Mouse (Mus musculus) ES-E14 (cell line): ENCODE data around the gene Krtap9-5. TPM values are rescaled to one million over a fixed set of nuclear protein-coding genes. Genes with fewer than 3 reads are reported as not detected.

Experiments used
- DNase-seq: peaks from one replicate; pipeline ENCODE4 v3.0.0-alpha.2; 2013; ENCODE audit warnings: low read depth, low spot score
- H3K27ac ChIP-seq: 2 replicates; pipeline ENCODE4 v1.5.1; 2012; ENCODE audit warnings: low read depth, mild to moderate bottlenecking, low read length, moderate library complexity, mixed read lengths; ENCODE audit not compliant: poor library complexity, insufficient read depth, severe bottlenecking
- H3K36me3 ChIP-seq: 2 replicates; pipeline ENCODE4 v1.6.1; 2012; ENCODE audit warnings: mild to moderate bottlenecking, low read length, moderate library complexity, mixed read lengths; ENCODE audit not compliant: control insufficient read depth, poor library complexity, insufficient read depth, severe bottlenecking
- H3K4me1 ChIP-seq, 2 experiments: fragments of 150-350 bp in 1 of 2; sonication (generic) in 1 of 2; 2 replicates each; pipeline ENCODE4 v1.6.1; 2012; ENCODE audit warnings: low read length in 2 of 2, mild to moderate bottlenecking in 1 of 2, mixed read lengths in 1 of 2; ENCODE audit not compliant: control insufficient read depth in 2 of 2, insufficient read depth in 2 of 2, poor library complexity in 1 of 2
- H3K4me3 ChIP-seq, 2 experiments: fragments of 150-350 bp in 1 of 2; sonication (generic) in 1 of 2; 2 replicates each; pipeline ENCODE4 v1.5.1; 2012; ENCODE audit warnings: low read length in 2 of 2, low read depth in 1 of 2, mild to moderate bottlenecking in 1 of 2, mixed read lengths in 1 of 2; ENCODE audit not compliant: insufficient read depth in 1 of 2, poor library complexity in 1 of 2, severe bottlenecking in 1 of 2
- H3K9ac ChIP-seq: 2 replicates; pipeline ENCODE4 v1.6.1; 2012; ENCODE audit warnings: low read depth, mild to moderate bottlenecking, low read length, mixed read lengths; ENCODE audit not compliant: poor library complexity, insufficient read depth, severe bottlenecking
- H3K9me3 ChIP-seq: fragments of 150-350 bp; sonication (generic); 2 replicates; pipeline ENCODE4 v1.6.1; 2012; ENCODE audit warnings: low read depth, mild to moderate bottlenecking, low read length; ENCODE audit not compliant: control insufficient read depth, insufficient read depth
- CHD2 ChIP-seq: IDR thresholded peaks from 2 replicates; pipeline ENCODE4 v1.6.1; 2014; ENCODE audit warnings: mild to moderate bottlenecking, low read depth, low read length, inconsistent platforms
- HCFC1 ChIP-seq: IDR thresholded peaks from 2 replicates; pipeline ENCODE4 v1.6.1; 2012; ENCODE audit warnings: low read length, inconsistent platforms, borderline replicate concordance; ENCODE audit not compliant: insufficient read depth
- MAFK ChIP-seq: IDR thresholded peaks from 2 replicates; pipeline ENCODE4 v1.6.1; 2014; ENCODE audit warnings: mild to moderate bottlenecking, low read depth, low read length, inconsistent platforms; ENCODE audit not compliant: insufficient read depth
- ZC3H11A ChIP-seq: IDR thresholded peaks from 2 replicates; pipeline ENCODE4 v1.6.1; 2012; ENCODE audit warnings: low read depth, mild to moderate bottlenecking, inconsistent platforms, low read length, borderline replicate concordance
- ZNF384 ChIP-seq: IDR thresholded peaks from 2 replicates; pipeline ENCODE4 v1.6.1; 2012; ENCODE audit warnings: low read depth, low read length, inconsistent platforms
- in situ Hi-C, 2 experiments: fragments of 600-800 bp; cut with MboI; formaldehyde crosslinking; loops; one replicate each; pipeline ENCODE4 v1.15.1; 2025; ENCODE audit warnings: low sequenced_read_pairs in 2 of 2, inconsistent platforms in 1 of 2; ENCODE audit not compliant: unreplicated experiment in 2 of 2
- total RNA-seq: library from RNA; depleted of rRNA; stranded (reverse); fragments of 300-350 nt; gene quantifications from 2 replicates; pipeline ENCODE4 v1.2.3, GENCODE M21; 2012; rRNA removed

The Krtap9-5 gene
- total RNA-seq: not detected in 2 replicates

GRCm38 (mm10) chr11:99948175-99948574, at the start of gene Krtap9-5:
Gene Krtap9-5 (plus strand): TSS chr11:99948475.
- Histone ChIP-seq H3K4me1 (no peaks in the 10 kb centered on the region), H3K9ac (no peak within 1 kb of the TSS), H3K4me3 (no peak within 1 kb of the TSS), H3K36me3 (no peaks in the 10 kb centered on the region), H3K27ac (no peak within 1 kb of the TSS), H3K9me3 (no peaks in the 10 kb centered on the region)
- no peak for TF ChIP-seq CHD2
- TF ChIP-seq MAFK: no peak
- TF ChIP-seq ZC3H11A: no peak
- TF ChIP-seq ZNF384: no peak
- no peak for TF ChIP-seq HCFC1
- in situ Hi-C loops: no loop called here
- no peak for DNase-seq

GRCm38 (mm10) chr11:99907620-99908019, 40.7 kb upstream of the Krtap9-5 start, which contains the start of gene Krtap31-1:
Gene Krtap31-1 (plus strand): TSS chr11:99907920.
- Histone ChIP-seq H3K4me3 (no peak within 1 kb of the TSS), H3K36me3 (no peaks in the 10 kb centered on the region), H3K9ac (no peak within 1 kb of the TSS), H3K9me3 (no peaks in the 10 kb centered on the region), H3K27ac (no peak within 1 kb of the TSS), H3K4me1 (no peaks in the 10 kb centered on the region)
- TF ChIP-seq ZNF384 (no peak), CHD2 (no peak), MAFK (no peak), HCFC1 (no peak), ZC3H11A (no peak)
- in situ Hi-C loops: no loop called here
- no peak for DNase-seq

GRCm38 (mm10) chr11:99914451-99914850, 33.8 kb upstream of the Krtap9-5 start, which contains the start of gene Gm11565:
Gene Gm11565 (plus strand): TSS chr11:99914751.
- no peak within 1 kb of the TSS for H3K4me3 ChIP-seq
- in situ Hi-C loops: no loop called here
- peaks cover 0 to 2% of the 10 kb centered on the region in 2 experiments; a peak in 1 of 4 replicates for H3K4me1 ChIP-seq
- no peak within 1 kb of the TSS for H3K27ac ChIP-seq
- no peak for DNase-seq
- no peaks in the 10 kb centered on the region for H3K36me3 ChIP-seq
- H3K9me3 ChIP-seq: no peaks in the 10 kb centered on the region
- no peak for TF ChIP-seq MAFK
- no peak for TF ChIP-seq ZNF384
- TF ChIP-seq CHD2: no peak
- no peak for TF ChIP-seq ZC3H11A
- TF ChIP-seq HCFC1: no peak
- no peak within 1 kb of the TSS for H3K9ac ChIP-seq

GRCm38 (mm10) chr11:99935991-99936390, 12.3 kb upstream of the Krtap9-5 start, which contains the start of gene Krtap31-2:
Gene Krtap31-2 (plus strand): TSS chr11:99936291.
- Histone ChIP-seq H3K36me3 (no peaks in the 10 kb centered on the region), H3K4me3 (no peak within 1 kb of the TSS), H3K4me1 (no peaks in the 10 kb centered on the region), H3K9me3 (no peaks in the 10 kb centered on the region), H3K27ac (no peak within 1 kb of the TSS), H3K9ac (no peak within 1 kb of the TSS)
- no peak for TF ChIP-seq HCFC1
- TF ChIP-seq MAFK: no peak
- TF ChIP-seq ZC3H11A: no peak
- no peak for TF ChIP-seq ZNF384
- no peak for TF ChIP-seq CHD2
- in situ Hi-C loops: no loop called here
- DNase-seq: no peak

- peak; percentile 64; the same call in 1 of the 2 replicates for TF ChIP-seq CHD2
- no peak for TF ChIP-seq ZNF384
- H3K27ac ChIP-seq: no peak overlapping the region
- H3K9ac ChIP-seq: no peak overlapping the region
- DNase-seq: peak; percentile 42
- H3K4me3 ChIP-seq: no peak overlapping the region
- H3K9me3 ChIP-seq: no peaks in the 10 kb centered on the region
- H3K4me1 ChIP-seq: no peaks in the 10 kb centered on the region
- in situ Hi-C loops: no loop called here
- no peaks in the 10 kb centered on the region for H3K36me3 ChIP-seq
These were observed 10.5 kb upstream of the Krtap9-5 start for GRCm38 (mm10) chr11:99937751-99938264.
